Mouse (Mus musculus) gastrocnemius, adult 2 months (tissue): ENCODE measurements around the gene Mrgpre. TPM values are rescaled to one million over a fixed set of nuclear protein-coding genes. Genes with fewer than 3 reads are reported as not detected.

ENCODE experiments used
- DNase-seq: peaks from one replicate; pipeline ENCODE4 v3.0.0; 2022
- H3K27ac ChIP-seq: fragments of 200-600 bp; 2 replicates; pipeline ENCODE4 v1.8.1; 2022; ENCODE audit warnings: mild to moderate bottlenecking
- H3K4me3 ChIP-seq: fragments of 200-600 bp; 2 replicates; pipeline ENCODE4 v1.8.1; 2022; ENCODE audit warnings: mild to moderate bottlenecking, moderate library complexity
- CTCF ChIP-seq: fragments of 200-600 bp; IDR thresholded peaks from 2 replicates; pipeline ENCODE4 v1.8.1; 2022; ENCODE audit warnings: antibody characterized with exemption, mild to moderate bottlenecking, moderate library complexity
- intact Hi-C: fragments of 180-260 bp; cut with DNase I; formaldehyde crosslinking; loops from one replicate; pipeline ENCODE4 v1.15.1; 2025
- long read RNA-seq, 2 experiments: library from polyadenylated mRNA; stranded (forward); transcript quantifications; one replicate each; pipeline ENCODE4 v2.0.0; 2021
- total RNA-seq, 2 experiments: library from RNA; stranded (reverse); gene quantifications; 2 replicates each; pipeline ENCODE4 v1.2.3; 2021

The Mrgpre gene
- under 1 TPM; 0.43 to 0.84 TPM for total RNA-seq
- long read RNA-seq, experiment 1: 0 reads
- long read RNA-seq, experiment 2, partial matches to known transcripts: 0 of 1 reads
- long read RNA-seq, experiment 2, other reads (novel, unspliced or antisense): 0 of 1 reads

DNA sequence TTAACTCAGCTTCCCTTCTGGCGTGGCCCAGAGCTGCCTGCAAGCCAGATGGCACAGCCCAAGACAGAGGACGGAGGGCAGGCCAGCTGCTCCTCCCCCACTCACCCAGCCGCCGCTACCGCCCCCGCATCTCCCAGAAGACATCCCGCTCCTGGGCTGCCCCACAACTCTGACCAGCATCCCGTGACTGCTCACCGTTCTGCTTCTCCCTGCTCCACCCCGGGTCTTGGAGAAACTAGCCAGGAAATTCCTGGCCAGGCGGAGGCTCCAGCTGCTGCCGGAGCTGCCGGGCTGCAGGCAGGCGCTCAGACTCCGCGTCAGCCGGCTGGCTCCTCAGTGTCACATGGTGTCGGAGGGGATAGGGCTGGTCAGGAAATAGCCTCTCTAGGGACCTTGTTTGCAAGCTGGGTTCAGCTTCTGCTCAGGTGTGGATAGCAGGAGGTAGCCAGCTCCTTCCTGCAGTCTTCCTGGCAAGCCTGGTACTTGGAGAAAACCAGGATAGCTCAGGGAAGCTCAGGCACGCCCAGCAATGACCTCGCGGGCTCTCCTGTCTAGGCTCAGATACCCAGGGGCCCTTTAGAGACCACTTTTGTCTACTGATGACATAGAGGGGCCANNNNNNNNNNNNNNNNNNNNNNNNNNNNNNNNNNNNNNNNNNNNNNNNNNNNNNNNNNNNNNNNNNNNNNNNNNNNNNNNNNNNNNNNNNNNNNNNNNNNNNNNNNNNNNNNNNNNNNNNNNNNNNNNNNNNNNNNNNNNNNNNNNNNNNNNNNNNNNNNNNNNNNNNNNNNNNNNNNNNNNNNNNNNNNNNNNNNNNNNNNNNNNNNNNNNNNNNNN is at the start of gene Mrgpre:
Gene Mrgpre, minus strand, starts transcription at position 505 of the 834 bp plus-strand sequence.
- intact Hi-C loops: no loop called here
- no peak for TF ChIP-seq CTCF
- peak within 1 kb of the TSS; percentile 85 for H3K27ac ChIP-seq
- DNase-seq: peak; percentile 91
- peak within 1 kb of the TSS; percentile 62 for H3K4me3 ChIP-seq

DNA sequence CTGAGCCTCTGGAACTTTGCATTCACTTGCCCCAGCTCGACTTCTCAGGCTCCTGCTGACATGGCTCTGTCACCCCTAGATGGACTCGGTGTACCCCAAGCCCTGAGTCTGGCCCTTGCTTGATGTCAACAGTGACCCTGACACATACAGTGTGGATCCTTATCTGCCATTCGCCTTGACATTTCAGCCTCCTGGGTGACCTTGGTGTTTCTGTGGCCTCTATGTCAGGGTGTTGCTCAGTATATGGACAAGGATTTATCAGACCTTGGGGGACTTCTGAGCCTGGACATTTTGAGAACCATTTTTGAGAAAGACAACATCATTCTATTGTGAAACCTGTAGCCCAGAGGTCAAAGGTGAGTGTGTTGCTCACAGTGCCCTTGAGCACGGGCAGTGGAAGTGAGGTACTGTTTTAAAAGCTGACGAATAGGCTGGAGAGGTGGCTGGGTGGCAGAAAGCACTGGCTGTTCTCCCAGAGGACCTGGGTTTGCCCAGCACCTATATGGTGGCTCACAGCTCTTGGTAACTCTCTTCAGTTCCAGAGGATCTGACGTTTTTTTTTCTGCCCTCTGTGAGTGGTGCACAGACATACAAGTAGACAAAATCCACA is 49.4 kb upstream of the Mrgpre start:
- no peak for DNase-seq
- no peak overlapping the region for H3K4me3 ChIP-seq
- intact Hi-C loops: no loop called here
- no peak for TF ChIP-seq CTCF
- H3K27ac ChIP-seq: no peak overlapping the region

DNA sequence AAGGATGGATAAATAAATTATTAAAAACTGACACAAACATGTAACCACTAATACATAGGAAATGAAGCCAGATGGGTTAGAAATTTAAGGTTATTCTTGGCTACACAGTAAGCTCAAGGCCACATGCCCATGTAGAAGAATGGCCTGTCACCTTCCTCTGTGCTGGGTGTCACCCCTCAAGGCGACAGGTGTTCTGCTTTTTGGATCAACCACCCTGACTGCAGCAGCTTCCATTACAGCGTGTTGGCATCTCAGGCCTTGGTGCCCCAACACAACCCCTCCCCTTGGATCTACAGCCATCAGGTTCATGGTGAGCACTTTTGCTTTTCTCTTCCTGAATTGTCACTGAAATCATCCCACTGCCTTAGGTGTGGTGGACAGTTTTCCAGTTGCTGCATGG is 48.3 kb upstream of the Mrgpre start:
- TF ChIP-seq CTCF: no peak
- no peak overlapping the region for H3K4me3 ChIP-seq

DNA sequence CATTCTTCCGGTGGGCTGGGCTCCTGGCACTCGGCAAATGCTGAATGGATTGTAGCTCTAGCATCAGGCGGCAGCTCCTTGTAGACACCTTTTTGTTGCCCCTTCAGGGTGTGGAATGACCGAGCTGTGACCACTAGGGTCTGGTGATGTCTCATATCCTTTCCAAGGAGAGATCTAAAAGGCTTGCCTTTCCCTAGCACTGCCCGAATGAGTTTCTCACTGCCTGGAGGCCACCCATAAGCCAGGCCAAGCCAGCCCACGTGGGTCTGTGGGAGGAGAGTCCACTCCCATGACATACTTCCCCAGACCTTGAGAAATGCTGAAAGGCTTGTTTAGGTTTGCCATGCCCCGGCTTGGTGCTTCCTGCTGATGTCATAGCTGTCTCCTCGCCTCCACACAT is 47.9 kb upstream of the Mrgpre start:
- Histone ChIP-seq H3K27ac (no peak overlapping the region), H3K4me3 (no peak overlapping the region)
- intact Hi-C loops: no loop called here
- no peak for DNase-seq
- no peak for TF ChIP-seq CTCF

More for the DNA sequence above, 48.3 kb upstream of the Mrgpre start:
- intact Hi-C loops: no loop called here
- no peak overlapping the region for H3K27ac ChIP-seq
- DNase-seq: no peak

DNA sequence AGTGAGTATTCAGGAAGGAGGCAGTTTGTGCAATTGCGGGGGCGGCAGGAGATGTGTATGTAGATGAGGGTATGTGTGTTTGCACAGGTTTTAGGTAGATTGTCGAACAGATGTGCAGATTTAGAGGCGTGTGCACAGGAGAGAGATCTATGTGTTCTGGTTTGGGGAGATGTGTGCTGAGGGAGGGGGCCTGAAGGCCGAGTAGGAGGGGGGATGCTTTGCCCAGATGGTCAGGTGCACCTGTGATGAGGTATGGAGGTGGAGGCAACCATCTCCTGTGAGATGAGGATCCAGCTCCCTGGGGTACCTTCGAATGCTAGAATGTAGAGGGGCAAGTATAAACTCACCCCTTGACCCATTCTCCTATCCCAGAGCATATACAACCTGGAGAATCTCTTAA is 46.1 kb upstream of the Mrgpre start:
- TF ChIP-seq CTCF: no peak
- no peak for DNase-seq
- H3K27ac ChIP-seq: peak overlapping the region; percentile 87
- peak overlapping the region; percentile 91 for H3K4me3 ChIP-seq
- intact Hi-C loops: no loop called here

DNA sequence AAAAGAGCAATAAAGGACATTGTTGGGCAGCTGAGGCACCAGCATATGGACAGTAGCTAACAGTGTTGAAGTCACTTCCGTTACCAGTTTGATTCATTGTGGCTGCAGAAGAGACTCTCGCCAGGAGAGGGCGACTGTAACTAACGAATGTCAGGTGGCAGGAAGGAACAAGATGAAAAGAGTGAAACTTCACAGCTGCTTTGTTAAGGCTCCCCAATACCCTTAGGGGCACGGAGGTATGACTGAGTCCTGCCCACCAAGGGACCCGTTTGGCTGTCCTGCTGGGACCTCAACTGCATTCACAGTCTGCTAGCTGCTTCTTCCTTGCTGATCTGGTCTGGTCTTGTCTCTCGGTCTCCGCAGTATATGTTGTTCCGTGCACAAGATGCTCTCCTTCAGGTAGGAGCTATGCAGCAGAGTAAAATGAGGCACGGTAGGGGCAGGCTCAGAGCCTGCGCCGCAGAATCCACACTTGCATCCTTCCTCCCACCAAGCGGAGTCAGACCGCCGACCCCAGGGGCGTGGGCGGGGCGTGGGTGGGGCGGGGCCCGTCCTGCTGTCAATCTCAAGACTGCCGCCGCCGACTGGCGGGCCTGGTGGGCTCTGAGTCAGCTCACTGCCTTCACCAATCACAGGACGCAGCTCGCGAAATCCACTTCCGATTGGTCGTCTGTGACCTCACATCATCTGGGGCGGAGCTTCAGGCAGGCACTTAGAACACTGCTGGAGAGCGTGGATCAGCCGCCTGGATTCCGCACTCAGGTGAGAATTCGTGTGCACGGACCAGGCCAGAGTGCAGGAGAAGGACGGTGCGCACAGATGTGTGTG is 45.4 kb upstream of the Mrgpre start:
- Histone ChIP-seq H3K27ac (peak overlapping the region; percentile 87), H3K4me3 (peak overlapping the region; percentile 91)
- intact Hi-C loops: loop anchor here (1.0 to 10.0 kb wide), 2 partner anchors 78 to 235 kb away; no protein-coding TSS in a partner anchor
- DNase-seq: peak; percentile 96
- TF ChIP-seq CTCF: peak; percentile 94

DNA sequence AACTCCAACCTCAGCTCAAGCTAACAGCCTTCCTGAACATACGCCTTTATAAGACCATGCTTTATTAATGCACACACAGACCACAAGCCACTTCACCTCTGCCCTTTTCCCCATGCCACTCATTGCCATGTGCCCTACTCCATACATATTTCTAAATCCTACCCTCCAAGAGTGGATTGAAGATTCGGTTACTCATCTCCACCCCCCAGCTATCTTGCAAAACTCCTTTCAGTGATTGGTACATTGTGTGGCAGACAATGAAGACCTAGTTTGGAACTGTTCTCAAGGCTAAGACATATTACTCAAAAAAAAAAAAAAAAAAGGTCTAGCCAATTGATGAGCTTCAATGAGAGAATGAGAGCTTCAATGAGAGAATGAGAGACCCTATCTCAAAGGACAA is 42.7 kb upstream of the Mrgpre start:
- H3K27ac ChIP-seq: no peak overlapping the region
- intact Hi-C loops: loop anchor here (10.0 kb wide), 1 partner anchor 232 kb away; no protein-coding TSS in a partner anchor
- H3K4me3 ChIP-seq: no peak overlapping the region
- TF ChIP-seq CTCF: no peak
- no peak for DNase-seq

DNA sequence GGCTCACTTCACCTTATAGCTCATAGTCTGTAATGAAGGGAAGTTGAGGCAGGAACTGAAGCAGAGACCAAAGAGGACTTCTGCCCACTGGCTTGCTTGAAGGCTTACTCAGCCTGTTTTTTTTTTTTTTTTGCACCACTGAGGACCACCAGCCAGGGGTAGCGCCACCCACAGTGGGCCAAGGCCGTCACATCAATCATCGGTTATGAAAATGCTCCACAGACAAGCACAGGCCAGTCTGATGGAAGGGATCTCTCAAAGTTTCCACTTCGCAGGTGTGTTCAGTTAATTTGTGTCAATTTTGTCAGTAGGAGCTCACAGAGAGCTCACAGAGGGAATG is 38.9 kb upstream of the Mrgpre start:
- DNase-seq: peak; percentile 32
- intact Hi-C loops: loop anchor here (10.0 kb wide), 1 partner anchor 228 kb away; no protein-coding TSS in a partner anchor
- no peak for TF ChIP-seq CTCF
- peak overlapping the region; percentile 89 for H3K4me3 ChIP-seq
- peak overlapping the region; percentile 93 for H3K27ac ChIP-seq

DNA sequence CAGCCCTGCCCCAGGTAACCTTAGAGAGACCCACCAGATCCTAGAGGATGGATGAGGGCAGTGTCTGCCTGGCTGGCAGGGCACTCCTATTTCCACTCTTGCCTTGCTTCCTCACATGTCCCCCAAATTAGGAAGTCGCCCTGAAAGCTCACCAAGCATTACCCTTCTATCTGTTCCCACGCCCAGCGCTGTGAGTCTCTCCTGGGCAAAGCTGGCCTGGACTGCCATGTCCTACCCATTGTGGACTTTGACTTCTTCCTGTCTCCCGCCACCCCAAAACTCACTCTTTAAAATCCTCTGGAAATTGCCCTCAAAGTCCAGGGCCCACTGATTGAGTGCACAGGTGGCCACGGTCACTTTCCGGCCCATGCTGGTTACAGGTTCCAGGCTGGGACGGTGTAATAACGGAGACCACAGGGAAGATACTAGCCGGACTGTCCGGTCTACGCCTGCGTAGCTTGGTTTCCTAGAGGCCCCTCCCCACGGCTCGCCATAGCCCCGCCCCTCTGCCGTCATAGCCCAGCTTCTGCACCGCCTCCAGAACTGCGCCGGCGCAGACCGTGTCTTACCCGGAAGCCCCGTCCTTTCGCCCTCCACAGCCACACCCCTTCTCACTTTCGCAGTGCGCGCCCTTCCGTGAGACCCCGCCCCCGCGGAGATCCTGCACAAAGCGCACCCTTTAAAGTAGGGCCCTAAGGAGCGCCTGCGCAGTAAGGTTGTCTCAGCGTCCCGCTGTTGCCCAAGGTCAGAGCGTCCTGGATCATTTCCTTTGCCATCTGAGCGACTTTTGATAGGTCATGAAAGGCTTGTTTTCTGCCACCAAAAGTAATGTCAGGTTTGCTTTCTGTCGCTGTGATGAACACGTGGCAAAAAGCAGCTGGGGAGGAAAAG is 38.3 kb upstream of the Mrgpre start, which contains the start of the genes Nadsyn1 and Dhcr7:
Gene Nadsyn1, minus strand, starts transcription at position 475 of the 891 bp plus-strand sequence.
Gene Dhcr7, plus strand, starts transcription at position 771 of the 891 bp plus-strand sequence.
- TF ChIP-seq CTCF: no peak
- peak within 1 kb of the TSS; percentile 93 for H3K27ac ChIP-seq
- intact Hi-C loops: loop anchor here (10.0 kb wide), 1 partner anchor 228 kb away; no protein-coding TSS in a partner anchor
- peak; percentile 100 for DNase-seq
- H3K4me3 ChIP-seq: peak within 1 kb of the TSS; percentile 89

DNA sequence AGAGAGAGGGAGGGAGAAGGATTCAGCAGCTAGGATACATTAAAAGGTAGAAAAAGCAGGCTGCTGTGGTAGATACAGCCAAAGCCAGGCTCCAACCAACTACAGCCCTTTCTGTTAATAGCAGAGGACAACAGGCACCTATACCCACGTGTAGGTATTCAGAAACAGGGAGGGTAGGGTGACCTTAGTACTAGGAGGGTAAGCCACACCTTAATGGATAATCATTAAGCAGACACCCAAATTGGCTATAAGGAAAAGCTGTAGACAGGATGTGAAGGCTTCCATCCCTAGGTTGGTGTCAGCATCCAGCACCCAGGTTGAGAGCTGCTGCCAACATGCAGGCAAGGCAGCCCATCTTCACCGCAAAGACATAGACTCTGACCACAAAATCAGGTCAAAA is 36.9 kb upstream of the Mrgpre start:
- Histone ChIP-seq H3K27ac (no peak overlapping the region), H3K4me3 (no peak overlapping the region)
- DNase-seq: no peak
- intact Hi-C loops: loop anchor here (10.0 kb wide), 1 partner anchor 226 kb away; no protein-coding TSS in a partner anchor
- no peak for TF ChIP-seq CTCF

DNA sequence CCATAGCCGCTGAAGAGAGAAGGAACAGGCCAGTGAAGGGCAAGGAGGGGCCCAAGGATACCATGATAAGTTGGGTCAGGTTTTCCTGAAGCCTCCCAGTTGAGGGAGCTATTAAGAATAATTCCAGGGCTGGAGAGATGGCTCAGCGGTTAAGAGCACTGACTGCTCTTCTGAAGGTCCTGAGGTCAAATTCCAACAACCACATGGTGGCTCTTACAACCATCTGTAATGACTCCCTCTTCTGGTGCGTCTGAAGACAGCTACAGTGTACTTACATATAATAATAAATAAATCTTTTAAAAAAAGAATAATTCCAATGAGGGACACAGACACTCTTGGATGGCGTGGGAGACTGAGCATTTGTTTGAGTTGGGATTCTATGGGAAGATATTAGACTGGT is 34.9 kb upstream of the Mrgpre start:
- no peak overlapping the region for H3K4me3 ChIP-seq
- intact Hi-C loops: no loop called here
- DNase-seq: no peak
- TF ChIP-seq CTCF: no peak
- H3K27ac ChIP-seq: no peak overlapping the region

DNA sequence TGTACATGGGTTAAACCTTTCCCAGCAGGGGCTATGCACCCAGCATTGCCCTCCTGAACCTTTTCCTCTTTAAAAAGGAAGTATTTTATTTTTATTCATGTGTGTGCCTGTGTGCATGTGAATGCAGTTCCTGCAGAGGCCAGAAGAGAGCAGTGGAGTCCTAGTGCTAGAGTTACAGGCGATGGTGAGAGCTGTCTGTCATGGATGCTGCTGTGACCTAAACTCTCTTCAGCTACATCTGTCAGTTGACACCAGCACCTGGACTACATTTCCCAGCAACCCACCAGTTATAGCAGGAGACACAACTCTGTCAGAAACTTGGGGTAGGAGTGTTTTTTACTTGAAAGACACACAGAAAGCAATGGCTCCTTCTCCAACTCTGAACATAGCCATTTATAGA is 24.6 kb upstream of the Mrgpre start:
- intact Hi-C loops: no loop called here
- DNase-seq: no peak
- H3K4me3 ChIP-seq: no peak overlapping the region
- peak; percentile 36; the same call in 1 of the 2 replicates for TF ChIP-seq CTCF
- no peak overlapping the region for H3K27ac ChIP-seq
